Mouse (Mus musculus): ENCODE measurements around the gene Gm4969.

- no peak for TF ChIP-seq CTCF (IDR thresholded peaks at IDR 0.05; ENCODE audit: extremely low read depth, insufficient read depth, low read length)
- TF ChIP-seq POLR2A (IDR thresholded peaks at IDR 0.05; ENCODE audit: extremely low read depth, insufficient read depth, low read length): no peak
Observed at GRCm38 (mm10) chr7:19097863-19098262, 20.3 kb downstream of the Gm4969 start.

Measured in cortical plate, adult 2 months (tissue).